Mouse (Mus musculus): ENCODE measurements around the gene Tube1. TPM values are rescaled to one million over a fixed set of nuclear protein-coding genes. Genes with fewer than 3 reads are reported as not detected.

Tube1 gene
- total and polyA plus RNA-seq, 3 experiments, result 11.7 to 16.1 (median 14.6) TPM

DNA sequence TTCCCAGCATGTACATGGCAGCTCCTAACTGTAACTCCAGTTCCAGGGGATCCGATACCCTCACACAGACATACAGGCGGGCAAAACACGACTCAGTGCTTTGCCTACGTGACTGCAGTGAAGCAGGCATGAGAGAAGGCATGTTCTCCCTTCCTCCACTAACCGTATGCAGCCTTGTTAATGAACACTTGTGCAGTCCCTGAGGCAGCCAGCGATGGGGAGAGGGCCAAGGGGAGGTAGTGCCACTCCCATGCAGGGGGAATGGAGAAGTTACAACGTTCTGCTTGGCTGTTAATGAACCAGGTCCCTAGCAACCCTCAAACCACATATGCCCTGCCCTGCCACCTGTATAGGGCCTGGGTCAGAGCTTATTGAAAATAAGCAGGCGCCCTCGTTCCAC, 35.9 kb downstream of the Tube1 start:
- Histone ChIP-seq H3K36me3 (replicated peaks in 1 of 2; ENCODE audit: control insufficient read depth in 1 of 2, insufficient read depth in 1 of 2, low read length in 1 of 2) (no peaks in the 10 kb centered on the region), H3K9me3 (replicated peaks; ENCODE audit: low read length) (no peaks in the 10 kb centered on the region), H3K4me3 (replicated peaks in 1 of 3; ENCODE audit: low read depth in 2 of 3, low read length in 2 of 3, poor library complexity in 1 of 3) (no peak overlapping the region), H3K27me3 (replicated peaks) (peaks cover 2% of the 10 kb centered on the region), H3K27ac (ENCODE audit: insufficient read depth, low read depth) (no peak overlapping the region), H3K9ac (ENCODE audit: insufficient read depth, low read depth) (no peak overlapping the region), H3K4me1 (ENCODE audit: control insufficient read depth in 1 of 2, insufficient read depth in 2 of 2) (peaks cover 6 to 36% of the 10 kb centered on the region in 2 experiments; a peak in 3 of 4 replicates), H3K79me2 (replicated peaks; ENCODE audit: control insufficient read depth, extremely low read depth, insufficient read depth, poor library complexity, severe bottlenecking) (no peaks in the 10 kb centered on the region), H3K4me2 (ENCODE audit: insufficient read depth, low read depth, poor library complexity, severe bottlenecking) (no peak overlapping the region)
- dilution Hi-C loops (cut with MboI; ENCODE audit: extremely low pct_ligation_motif_present, extremely low pct_unique_long_range_greater_than_20kb, low sequenced_read_pairs), result no loop called here
- no peak for TF ChIP-seq TBP (conservative IDR thresholded peaks at IDR 0.05; ENCODE audit: low read depth, low read length)
- no peak for TF ChIP-seq MAZ (IDR thresholded peaks at IDR 0.05; ENCODE audit: low read depth, low read length)
- no peak for TF ChIP-seq ZNF384 (IDR thresholded peaks at IDR 0.05; ENCODE audit: low read depth, low read length)
- no peak for TF ChIP-seq USF2 (conservative IDR thresholded peaks at IDR 0.05; ENCODE audit: low read depth, low read length)
- TF ChIP-seq PAX5 (IDR thresholded peaks at IDR 0.05; ENCODE audit: low read length), result no peak
- no peak for TF ChIP-seq ZMIZ1 (IDR thresholded peaks at IDR 0.05; ENCODE audit: low read depth, low read length)
- TF ChIP-seq ELF1 (IDR thresholded peaks at IDR 0.05; ENCODE audit: low read depth, low read length), result no peak
- TF ChIP-seq UBTF (IDR thresholded peaks at IDR 0.05; ENCODE audit: low read depth, low read length), result no peak
- TF ChIP-seq HCFC1 (IDR thresholded peaks at IDR 0.05; ENCODE audit: low read depth, low read length), result no peak
- in situ Hi-C loops (cut with MboI; ENCODE audit: low pct_ligation_motif_present, low pct_unique_long_range_greater_than_20kb, low sequenced_read_pairs), result loop anchor here (5.0 to 10.0 kb wide), 2 partner anchors 65 to 353 kb away; no protein-coding TSS in a partner anchor
- peak; percentile 8 for DNase-seq (ENCODE audit: extremely low read depth)

DNA sequence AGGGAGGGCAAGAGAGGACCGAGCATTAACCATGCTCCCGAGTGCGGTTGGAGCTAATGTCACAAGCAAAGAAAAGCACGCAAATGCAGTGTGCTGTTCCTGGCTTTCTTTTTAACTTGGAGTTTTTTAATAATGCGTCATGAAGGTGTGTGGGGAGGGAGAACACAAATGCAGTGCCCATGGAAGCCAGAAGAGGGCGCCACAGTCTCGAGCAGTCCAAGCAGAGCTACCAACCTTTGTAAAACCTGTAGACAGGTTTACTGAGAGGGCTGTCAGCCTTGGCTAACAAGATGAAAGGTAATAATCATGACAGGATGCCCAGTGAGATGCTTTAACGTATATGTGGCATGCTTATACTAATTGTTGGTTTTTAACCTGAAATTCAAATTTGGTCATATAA, 36.4 kb downstream of the Tube1 start:
- no peak for TF ChIP-seq KAT2A (IDR thresholded peaks at IDR 0.05; ENCODE audit: insufficient replicate concordance, low read length)
- TF ChIP-seq GABPA (IDR thresholded peaks at IDR 0.05; ENCODE audit: insufficient replicate concordance, low read depth, low read length), result no peak
- TF ChIP-seq RAD21 (IDR thresholded peaks at IDR 0.05; ENCODE audit: low read depth, low read length), result peak; percentile 61
- peak; percentile 71 to 88 for TF ChIP-seq CTCF (conservative IDR thresholded peaks at IDR 0.05 in 1 of 2, IDR thresholded peaks at IDR 0.05 in 1 of 2; ENCODE audit: low read depth in 2 of 2, low read length in 2 of 2)
- TF ChIP-seq SMC3 (IDR thresholded peaks at IDR 0.05; ENCODE audit: low read depth, low read length), result peak; percentile 55
- dilution Hi-C loops (cut with MboI; ENCODE audit: extremely low pct_ligation_motif_present, extremely low pct_unique_long_range_greater_than_20kb, low sequenced_read_pairs), result no loop called here

More for the DNA sequence above, 36.4 kb downstream of the Tube1 start:
- Histone ChIP-seq H3K4me1 (ENCODE audit: control insufficient read depth in 1 of 2, insufficient read depth in 2 of 2) (peaks cover 6 to 36% of the 10 kb centered on the region in 2 experiments; a peak in 3 of 4 replicates), H3K9me3 (replicated peaks; ENCODE audit: low read length) (no peaks in the 10 kb centered on the region), H3K36me3 (replicated peaks in 1 of 2; ENCODE audit: control insufficient read depth in 1 of 2, insufficient read depth in 1 of 2, low read length in 1 of 2) (no peaks in the 10 kb centered on the region), H3K9ac (ENCODE audit: insufficient read depth, low read depth) (no peak overlapping the region), H3K79me2 (replicated peaks; ENCODE audit: control insufficient read depth, extremely low read depth, insufficient read depth, poor library complexity, severe bottlenecking) (no peaks in the 10 kb centered on the region), H3K4me3 (replicated peaks in 1 of 3; ENCODE audit: low read depth in 2 of 3, low read length in 2 of 3, poor library complexity in 1 of 3) (no peak overlapping the region), H3K4me2 (ENCODE audit: insufficient read depth, low read depth, poor library complexity, severe bottlenecking) (no peak overlapping the region), H3K27ac (ENCODE audit: insufficient read depth, low read depth) (no peak overlapping the region), H3K27me3 (replicated peaks) (peaks cover 2% of the 10 kb centered on the region)
- in situ Hi-C loops (cut with MboI; ENCODE audit: low pct_ligation_motif_present, low pct_unique_long_range_greater_than_20kb, low sequenced_read_pairs), result loop anchor here (10.0 kb wide), 1 partner anchor 65 kb away; no protein-coding TSS in a partner anchor
- peak; percentile 71 for DNase-seq (ENCODE audit: extremely low read depth)
